Mouse (Mus musculus) olfactory bulb, adult 2 months (tissue): ENCODE data around the gene Nhlh2.

Experiments used
- CTCF ChIP-seq: fragments of 200-500 bp; IDR thresholded peaks from 2 replicates; pipeline ENCODE4 v1.5.1; 2012; ENCODE audit warnings: low read depth, mild to moderate bottlenecking, low read length, moderate library complexity; ENCODE audit not compliant: insufficient read depth
- POLR2A ChIP-seq: fragments of 200-500 bp; IDR thresholded peaks from 2 replicates; pipeline ENCODE4 v1.6.1; 2012; ENCODE audit warnings: mild to moderate bottlenecking, low read depth, low read length, moderate library complexity; ENCODE audit not compliant: insufficient read depth

DNA sequence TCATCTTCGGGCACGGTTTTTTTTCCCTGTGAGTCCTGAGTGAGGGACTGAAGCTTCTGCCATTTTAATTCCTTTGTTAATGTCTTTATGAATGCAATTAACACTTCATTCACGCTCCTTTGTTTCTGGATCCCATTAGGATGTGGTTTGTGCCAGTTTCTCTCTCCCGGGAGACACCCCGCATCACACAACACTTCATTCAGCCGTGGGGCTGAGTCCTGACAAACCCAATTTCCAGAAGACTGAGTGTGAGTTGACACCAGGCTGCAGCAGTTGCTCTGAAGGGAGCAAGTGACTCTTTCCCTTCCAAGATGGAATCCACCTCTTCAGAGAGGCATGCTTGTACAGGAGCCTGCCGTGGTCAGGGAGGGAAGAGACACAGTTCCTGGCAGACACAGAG, 45.5 kb upstream of the Nhlh2 start:
- TF ChIP-seq CTCF = no peak
- no peak for TF ChIP-seq POLR2A
